Mouse (Mus musculus) gastrocnemius, adult 8-10 months (tissue): ENCODE results near the gene Itgb3bp. TPM values are rescaled to one million over a fixed set of nuclear protein-coding genes. Genes with fewer than 3 reads are reported as not detected.
A peak's percentile ranks its signal among the peaks of the same experiment; 100 is the strongest.

Experiments
- DNase-seq, 2 experiments: peaks; one replicate each; pipeline ENCODE4 v3.0.0; 2022; ENCODE audit warnings: low spot score in 2 of 2
- total RNA-seq, 4 experiments: library from RNA; stranded (reverse); gene quantifications; 2 replicates each; pipeline ENCODE4 v1.2.4; 2022

Itgb3bp gene
- total RNA-seq: 1 to 10 TPM; 3.4 to 7.5 (median 5.4) TPM

GRCm38 (mm10) chr4:99929613-99930517 is at the start of gene Itgb3bp:
Itgb3bp (minus strand) TSS chr4:99929813.
- DNase-seq: peak; percentile 87 to 95

GRCm38 (mm10) chr4:99979326-99979725 is 49.7 kb upstream of the Itgb3bp start:
- no peak for DNase-seq

DNA sequence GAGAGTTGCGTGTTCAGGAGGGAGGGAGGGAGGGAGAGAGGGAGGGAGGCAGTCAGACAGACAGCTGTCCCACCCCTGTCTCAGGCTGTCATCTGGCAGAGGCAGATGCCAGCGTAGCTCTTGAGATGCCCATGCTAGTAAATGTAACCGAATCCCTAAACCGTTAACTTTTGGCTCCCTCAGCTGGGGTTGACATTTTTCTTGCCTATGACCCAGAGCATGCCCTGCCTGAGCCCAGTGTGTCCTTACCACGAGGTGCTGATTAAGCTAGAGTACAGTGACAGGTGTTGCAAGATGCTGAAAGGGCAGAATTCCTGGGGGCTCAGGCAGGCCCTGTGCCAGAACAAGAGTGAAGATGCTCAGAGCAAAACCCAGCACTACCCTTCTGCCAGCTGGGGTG is 44.8 kb upstream of the Itgb3bp start:
- peak; percentile 80 to 89 for DNase-seq

DNA sequence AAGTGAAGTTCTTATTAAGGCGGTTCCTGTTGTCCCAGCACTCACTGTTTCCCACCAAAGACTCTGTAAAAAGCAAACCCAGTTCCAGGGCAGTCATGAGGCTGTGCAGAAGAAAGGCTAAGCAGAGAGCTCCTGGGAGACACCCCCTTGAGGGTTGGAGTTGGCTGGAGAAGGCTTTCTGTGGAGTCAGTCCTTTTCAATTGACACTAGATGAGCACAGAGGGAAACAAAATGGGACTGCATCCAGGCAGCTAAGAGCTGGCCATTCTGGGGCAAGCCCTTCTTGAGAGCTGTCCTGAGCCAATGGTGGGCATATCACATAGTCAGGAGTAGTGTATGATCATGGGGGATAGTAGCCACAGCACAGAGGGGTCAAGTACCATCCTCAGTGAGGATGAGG is 44.3 kb upstream of the Itgb3bp start:
- DNase-seq: peak; percentile 74 to 81

DNA sequence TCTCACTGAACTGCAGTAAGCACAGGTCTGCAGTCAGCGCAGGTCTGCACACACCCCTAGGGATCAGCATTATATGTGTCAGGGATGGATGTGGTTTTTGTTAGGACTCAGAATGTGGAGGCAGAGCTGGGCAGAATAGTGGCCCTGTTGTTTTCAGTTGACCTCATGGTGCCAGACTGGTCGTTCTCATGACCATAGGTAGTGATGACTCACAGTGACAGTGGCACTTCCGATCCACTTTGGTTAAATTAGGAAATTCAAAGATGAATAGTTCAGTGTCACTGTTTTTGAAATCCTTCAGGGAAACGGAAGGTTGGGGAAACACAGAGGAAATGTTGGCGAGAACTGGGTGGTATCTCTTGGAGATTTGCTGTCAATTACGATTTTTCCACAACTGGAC is 43.3 kb upstream of the Itgb3bp start:
- DNase-seq: no peak

DNA sequence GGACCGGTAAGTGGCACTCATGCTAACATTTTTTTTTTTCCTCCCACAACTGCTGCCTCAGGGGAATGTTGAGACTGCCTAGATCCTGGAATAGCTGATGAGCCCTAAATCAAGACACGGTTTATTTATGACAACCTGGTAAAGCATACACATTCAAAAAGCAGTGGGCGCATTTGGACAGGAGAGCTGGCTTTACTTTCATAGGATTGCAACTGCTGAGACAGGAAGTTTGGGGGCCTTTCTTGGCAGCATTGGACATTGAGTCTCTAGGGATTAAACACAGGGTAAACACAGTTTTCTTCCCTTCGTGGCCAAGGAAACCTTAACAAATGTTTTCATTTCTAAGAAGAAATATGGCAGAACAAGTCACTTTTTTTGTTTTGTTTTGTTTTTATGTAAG is 40.5 kb upstream of the Itgb3bp start:
- DNase-seq: no peak

- peak; percentile 58 to 59 for DNase-seq
These were observed 39.7 kb upstream of the Itgb3bp start for GRCm38 (mm10) chr4:99969328-99969727.

GRCm38 (mm10) chr4:99966555-99966954 is 36.9 kb upstream of the Itgb3bp start:
- no peak for DNase-seq

GRCm38 (mm10) chr4:99959308-99959707 is 29.7 kb upstream of the Itgb3bp start:
- no peak for DNase-seq

GRCm38 (mm10) chr4:99958084-99958815 is 28.6 kb upstream of the Itgb3bp start:
- DNase-seq: no peak

DNA sequence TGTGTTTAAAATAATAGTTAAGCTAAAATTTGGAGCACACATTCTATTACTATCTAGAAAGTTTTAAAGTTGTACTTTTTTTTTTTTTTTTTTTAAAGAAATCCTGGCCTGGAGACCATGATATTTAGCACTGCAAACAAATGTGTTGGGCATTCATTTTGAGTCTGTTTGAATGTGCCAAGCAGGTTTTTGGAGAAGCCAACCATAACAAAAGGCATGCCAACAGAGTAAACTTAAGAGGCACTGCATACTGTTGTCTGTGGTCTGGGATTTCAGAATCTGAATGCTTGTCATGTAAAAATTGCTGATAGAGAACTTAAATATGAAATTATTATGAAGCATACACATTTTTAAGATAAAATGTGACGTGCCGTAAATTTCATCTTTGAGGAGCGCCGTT is 27.6 kb upstream of the Itgb3bp start:
- no peak for DNase-seq

DNA sequence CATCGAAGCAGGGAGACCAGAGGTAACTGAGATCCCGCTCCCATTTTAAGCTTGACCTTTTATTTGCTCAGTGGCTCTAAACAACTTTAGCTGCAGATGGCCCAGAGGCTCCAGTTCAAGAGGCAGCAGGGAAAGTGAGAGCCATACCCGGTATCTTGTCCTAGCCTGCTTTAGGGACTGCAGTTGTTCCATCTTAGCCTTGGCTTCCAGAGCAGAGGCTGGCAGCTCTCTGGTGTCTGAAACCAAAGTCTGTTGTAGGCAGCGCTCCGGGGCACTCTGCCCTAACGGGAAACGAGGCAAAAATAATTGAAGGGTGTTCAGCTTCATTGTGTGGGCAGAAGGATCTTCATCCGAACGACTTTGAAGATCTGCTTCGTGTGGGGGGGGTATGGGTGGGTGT is 25.8 kb upstream of the Itgb3bp start:
- DNase-seq: peak; percentile 70 to 78

- DNase-seq: no peak
These were observed 24.3 kb upstream of the Itgb3bp start for GRCm38 (mm10) chr4:99953904-99954303.

DNA sequence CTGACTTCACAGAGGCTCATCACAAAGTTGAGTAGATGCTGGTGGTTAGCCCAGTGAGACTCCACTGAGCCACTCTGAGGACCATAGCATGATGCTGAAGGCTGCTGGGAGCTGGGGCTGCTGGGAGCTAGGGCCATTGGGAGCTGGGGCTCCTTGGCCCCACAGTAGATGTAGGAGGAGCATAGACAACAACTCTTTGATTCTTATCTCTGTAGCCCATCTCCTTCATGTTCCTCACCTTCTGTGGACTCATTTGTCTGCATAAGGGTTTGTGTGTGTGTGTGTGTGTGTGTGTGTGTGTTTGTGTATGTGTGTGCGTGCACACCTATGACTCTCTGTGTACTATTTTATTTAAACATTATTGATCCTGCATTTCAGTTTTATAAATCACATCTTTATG is 18.3 kb upstream of the Itgb3bp start:
- DNase-seq: no peak

DNA sequence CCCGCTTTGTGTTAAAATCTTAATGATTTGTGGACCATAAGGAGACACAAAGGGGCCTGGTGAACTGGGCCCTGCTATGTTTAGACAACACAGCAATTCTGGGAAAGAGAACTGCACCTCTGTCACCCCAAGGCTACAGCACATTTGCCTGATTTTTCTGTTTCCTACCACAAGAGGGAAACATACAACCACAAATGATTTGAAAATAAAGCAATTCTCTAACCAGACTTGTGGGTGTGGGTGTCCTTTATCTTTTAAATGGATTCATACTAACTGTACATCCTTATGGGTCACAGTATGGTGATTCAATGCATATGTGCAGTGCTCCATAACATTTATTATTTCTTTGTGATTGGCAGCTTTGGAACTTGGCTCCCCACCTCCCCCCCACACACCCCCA is 17.6 kb upstream of the Itgb3bp start:
- DNase-seq: no peak

GRCm38 (mm10) chr4:99946516-99946915 is 16.9 kb upstream of the Itgb3bp start:
- no peak for DNase-seq

DNA sequence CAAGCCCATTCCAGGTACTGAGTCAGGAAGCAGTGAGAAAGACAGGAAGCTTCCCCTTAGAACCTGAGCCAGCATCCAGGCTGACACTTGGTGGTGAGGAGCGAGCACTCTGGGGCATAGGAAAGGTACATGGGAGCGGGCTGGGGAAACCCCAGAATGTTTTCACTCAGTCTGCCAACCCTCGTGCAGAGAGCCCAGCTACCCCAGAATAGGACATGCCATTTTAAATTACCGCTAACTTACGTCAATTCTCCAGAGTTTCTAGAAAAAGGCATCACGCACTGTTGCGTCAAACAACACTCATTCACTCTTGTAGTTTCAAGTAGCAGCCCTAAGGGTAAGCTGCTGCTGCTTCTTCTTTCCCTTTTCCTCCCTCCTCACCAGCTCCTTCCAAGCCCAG is 15.4 kb upstream of the Itgb3bp start:
- DNase-seq: no peak

DNA sequence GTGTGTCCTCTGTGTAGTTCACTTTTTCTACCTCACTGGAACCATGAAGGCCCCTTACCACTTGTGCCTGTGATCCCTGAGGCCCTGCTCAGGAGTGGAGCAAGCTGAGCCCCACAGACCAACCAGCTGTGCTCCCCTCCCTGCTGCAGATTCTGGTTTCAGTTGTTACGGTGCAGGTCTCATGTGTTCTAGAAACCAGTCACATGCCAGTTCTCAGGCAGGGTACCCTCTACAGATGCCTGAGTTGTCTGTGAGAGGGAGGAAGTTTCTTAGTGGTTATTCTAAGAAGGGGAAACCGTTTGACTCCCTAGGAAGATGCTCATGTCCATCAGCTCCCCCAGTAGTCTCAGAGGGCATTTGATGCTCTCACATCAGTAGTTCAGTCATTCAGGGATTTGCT is 15.0 kb upstream of the Itgb3bp start:
- DNase-seq: no peak

GRCm38 (mm10) chr4:99941655-99942414 is 12.2 kb upstream of the Itgb3bp start:
- peak; percentile 63 to 69 for DNase-seq

GRCm38 (mm10) chr4:99939711-99940505 is 10.3 kb upstream of the Itgb3bp start:
- no peak for DNase-seq

GRCm38 (mm10) chr4:99936278-99936677 is 6.7 kb upstream of the Itgb3bp start:
- no peak for DNase-seq
